Mouse (Mus musculus): Measurements from ENCODE around the gene Paqr7. TPM values are rescaled to one million over a fixed set of nuclear protein-coding genes. Genes with fewer than 3 reads are reported as not detected.

The Paqr7 gene
- polyA plus RNA-seq, 2 experiments from 2014 or later: 21.3 to 56.0 TPM

DNA sequence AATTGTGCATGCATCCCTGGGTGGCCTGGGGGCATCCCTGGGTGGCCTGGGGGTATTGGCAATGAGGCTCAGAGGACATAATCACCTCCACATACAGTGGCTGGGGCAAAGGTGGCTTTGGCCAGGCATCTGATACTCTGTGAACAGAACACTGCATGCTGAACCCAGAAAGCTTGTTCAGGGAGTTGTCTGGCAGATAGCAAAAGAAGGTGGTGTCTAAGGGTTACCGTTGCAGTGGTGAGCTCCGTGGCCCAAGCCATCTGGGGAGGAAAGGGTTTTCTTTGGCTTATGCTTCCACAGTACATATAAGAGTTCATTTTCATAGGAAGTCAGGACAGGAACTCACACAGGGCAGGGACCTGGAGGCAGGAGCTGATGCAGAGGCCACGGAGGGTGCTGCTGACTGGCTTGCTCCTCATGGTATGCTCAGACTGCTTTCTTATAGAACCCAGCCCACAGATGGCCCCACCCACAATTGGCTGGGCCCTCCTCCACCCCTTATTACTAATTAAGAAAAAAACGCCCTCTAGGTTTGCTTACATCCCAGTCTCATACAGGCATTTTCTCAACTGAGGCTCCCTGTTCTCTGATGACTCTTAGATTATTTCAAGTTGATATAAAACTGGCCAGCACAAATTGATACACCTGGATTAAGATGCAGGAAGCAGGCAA lies 7.3 kb downstream of the Paqr7 start:
- ATAC-seq: no peak

DNA sequence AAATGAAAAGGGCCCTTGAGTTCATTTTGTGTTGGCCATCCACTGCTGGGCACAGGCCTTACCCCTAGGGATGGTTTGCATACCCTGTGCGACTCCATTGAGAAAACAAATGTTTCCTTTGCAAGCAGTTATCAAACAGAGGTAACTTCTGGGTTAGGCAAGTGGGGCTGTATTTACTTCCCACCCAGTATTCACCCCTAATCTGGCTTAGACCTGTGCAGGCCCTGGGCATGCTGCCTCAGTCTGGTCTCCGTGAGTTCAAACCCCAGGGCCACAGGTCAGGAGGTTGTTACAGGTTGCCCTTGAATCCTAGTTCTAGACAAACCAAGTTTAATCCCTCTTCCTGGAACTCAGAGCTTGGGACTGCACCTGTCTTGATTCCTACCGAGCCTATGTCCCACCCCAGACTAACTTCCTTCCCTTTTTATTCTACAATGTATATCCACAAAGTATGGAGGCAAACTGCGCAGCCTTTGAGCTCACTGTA lies 8.8 kb downstream of the Paqr7 start:
- no peak for ATAC-seq

DNA sequence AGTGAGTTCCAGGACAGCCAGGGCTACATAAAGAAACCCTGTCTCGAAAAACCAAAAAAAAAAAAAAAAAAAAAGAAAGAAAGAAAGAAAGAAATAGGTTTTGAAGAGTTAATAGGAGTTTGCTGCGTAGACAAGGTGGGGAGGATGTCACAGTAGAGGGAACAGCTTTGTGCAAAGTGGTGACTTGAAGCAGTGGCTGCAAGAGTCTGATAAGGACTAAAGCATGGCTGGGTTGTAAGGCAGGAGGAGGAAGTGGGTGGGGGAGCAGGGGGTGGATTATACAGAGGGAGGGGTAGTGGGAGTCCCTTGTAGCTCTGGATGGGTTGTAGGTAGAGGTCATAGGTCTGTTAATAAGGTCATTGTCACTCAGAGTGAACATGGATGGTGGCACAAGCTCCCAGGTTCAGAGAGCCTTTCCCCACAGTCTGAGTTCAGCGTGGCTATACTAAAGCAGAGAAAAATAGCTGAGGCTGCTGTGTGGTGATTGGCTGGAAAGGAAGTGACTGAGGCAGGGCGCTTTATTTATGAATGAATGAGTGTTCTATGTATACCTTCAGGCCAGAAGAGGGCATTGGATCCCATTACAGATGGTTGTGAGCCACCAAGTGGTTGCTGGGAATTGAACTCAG lies 9.6 kb downstream of the Paqr7 start:
- ATAC-seq: no peak

DNA sequence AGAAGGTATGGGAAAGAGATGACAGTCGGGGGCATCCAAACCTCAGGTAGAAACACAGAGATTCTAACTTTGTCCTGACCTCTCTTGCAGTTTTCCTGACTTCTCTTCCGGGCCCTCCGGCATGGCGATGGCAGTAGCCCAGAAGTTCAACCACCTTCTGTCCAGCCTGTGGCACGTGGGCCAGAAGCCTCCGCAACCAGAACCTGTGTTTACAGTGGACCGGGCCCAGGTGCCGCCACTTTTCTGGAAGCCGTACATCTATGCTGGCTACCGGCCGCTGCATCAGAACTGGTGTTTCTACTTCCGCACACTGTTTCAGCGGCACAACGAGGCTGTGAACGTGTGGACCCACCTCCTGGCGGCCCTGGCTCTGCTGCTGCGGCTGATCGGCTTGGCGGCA lies 10.2 kb downstream of the Paqr7 start:
- no peak for ATAC-seq

DNA sequence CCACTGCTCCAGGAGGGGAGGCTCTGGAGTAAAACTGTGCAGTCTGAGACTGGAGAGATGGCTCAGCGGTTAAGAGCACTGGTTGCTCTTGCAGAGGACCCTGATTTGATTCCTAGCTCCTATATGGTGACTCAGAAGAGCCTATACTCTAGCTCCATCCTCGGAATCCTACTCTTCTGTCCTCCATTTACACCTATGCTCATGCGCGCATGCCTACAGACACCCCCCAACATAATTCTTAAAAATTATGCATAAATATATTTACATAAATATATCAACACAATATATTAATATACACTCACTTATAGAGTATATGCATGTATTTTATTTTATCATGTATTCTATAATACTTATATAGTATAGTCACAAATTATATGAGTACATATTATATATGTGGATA lies 13.9 kb downstream of the Paqr7 start:
- no peak for ATAC-seq

DNA sequence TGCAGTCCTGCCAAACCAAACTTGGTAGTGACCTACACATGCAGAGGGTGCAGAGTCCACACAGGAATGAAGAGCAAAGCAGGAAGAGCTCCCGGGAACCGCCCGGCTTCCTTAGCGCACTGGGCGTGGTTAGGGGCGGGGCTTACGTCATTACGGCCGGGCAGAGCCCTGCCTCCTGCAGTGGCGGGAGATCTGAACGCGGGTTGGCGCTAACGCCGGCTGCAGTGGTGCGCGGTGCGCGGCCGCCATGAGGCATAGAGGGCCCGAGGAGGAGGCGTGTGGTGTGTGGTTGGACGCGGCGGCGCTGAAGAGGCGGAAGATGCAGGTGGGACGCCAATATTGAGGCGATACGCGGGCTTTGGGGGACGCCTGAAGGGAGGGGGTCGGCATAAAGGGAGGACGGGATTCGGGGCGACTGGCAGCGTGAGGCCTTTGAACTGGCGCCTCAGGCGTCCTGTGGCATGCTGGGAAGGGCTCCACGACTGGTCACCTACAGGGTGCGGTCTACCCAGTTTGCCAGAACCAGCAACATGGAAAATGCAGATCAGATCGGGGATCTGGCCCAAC lies 14.4 kb downstream of the Paqr7 start, which contains the start of gene Aunip:
Aunip (plus strand) TSS at position 155 of the 567 bp plus-strand sequence.
- peak; percentile 99 for ATAC-seq

DNA sequence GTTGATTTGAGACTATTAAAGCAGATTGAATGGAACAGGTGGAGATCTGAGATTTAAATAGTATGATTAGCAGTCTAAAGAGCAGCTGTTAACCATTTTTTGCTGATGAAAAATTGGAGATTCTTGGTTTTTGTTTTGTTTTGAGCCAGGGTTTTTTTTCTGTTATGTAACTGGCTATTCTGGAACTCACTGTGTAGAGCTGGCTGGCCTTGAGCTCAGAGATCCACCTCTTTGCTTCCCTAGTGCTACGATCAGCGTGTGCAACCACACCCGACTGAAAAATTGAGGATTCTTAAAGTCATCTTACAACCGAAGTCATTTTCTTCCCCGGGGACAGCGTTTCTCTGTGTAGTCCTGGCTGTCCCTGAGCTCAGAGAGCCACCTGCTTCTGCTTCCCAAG lies 15.2 kb downstream of the Paqr7 start:
- no peak for ATAC-seq

DNA sequence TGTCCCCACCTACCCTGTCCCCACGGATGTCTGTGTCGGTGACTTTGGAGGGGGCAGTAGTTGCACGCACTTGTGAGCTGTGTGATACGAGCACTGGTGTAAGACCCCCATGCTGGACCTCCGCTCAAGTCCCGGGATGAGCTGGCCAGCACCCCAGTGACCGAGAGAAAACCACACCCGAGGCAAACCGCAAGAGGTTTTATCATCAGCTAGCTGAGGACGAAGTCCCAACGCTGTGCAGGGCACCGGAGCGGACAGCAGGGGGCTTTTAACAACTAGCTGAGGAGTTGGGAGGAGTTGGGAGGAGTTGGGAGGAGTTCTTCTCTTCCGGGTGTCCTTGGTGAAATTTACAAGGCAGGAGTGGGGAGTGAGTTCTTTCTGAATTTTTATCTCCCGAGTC lies 16.3 kb downstream of the Paqr7 start:
- ATAC-seq: no peak

DNA sequence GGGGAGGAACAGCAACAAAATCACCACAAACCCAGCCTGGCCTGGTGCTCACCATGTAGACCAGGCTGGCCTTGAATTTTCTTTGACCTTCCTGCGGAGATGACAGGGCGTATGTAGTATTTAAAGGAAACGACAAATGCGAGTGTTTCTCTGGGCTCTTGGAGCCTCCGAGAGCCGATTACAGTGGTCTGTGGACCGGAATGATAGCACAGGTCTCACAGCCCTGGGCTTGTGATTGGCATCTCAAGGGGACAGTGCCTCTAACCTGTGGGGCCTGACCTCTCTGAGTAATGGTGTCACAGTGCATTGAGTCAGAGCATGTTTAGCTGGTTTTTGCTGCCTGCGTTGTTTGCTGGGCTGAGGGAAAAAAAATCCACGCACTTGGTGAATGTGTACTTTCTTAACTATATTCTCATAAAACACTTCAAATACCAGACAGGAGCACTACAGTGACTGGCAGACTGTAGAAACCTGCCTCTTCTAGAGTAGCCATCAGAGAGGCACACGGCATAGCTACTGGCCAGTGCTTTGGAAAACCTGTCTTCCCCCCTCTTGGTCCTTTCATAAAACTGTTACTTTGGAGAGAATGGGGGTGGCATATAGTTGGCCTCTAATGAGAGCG lies 17.9 kb downstream of the Paqr7 start:
- ATAC-seq: no peak

DNA sequence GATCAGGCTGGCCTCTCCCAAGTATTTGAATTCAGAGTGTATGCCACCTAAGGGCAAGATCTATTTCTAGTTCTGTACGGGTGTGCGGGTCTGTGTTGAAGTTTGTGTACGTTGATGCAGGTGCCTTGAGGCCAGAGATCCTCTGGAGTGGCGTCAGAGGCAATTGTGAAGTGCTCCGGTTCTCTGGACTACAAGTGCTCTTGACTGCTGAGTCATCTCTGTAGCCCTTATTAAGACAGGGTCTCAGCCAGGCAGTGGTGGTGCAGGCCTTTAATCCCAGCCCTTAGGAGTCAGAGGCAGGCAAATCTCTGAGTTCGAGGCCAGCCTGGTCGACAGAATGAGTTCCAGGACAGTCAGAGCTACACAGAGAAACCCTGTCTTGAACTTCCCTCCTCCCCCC lies 19.1 kb downstream of the Paqr7 start:
- no peak for ATAC-seq

DNA sequence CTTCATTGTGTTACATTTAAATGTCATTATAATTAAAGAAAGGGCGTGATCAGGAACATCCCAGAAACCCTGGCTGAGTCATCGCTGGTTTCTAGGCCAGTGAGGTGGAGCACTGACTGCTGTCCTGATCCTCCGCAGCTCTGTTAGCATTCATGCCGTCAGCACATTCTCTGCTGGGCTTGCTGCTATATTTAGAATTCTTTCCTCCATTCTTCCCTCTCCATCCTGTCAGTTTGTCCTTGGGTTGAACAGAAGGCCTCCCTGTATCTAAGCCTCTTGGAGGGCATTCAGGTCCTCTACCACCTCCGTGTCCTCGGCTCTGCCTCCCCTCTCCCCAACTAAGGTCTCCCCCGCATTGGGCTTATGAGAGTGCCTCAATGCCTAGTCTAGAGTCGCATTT lies 20.5 kb downstream of the Paqr7 start:
- no peak for ATAC-seq

DNA sequence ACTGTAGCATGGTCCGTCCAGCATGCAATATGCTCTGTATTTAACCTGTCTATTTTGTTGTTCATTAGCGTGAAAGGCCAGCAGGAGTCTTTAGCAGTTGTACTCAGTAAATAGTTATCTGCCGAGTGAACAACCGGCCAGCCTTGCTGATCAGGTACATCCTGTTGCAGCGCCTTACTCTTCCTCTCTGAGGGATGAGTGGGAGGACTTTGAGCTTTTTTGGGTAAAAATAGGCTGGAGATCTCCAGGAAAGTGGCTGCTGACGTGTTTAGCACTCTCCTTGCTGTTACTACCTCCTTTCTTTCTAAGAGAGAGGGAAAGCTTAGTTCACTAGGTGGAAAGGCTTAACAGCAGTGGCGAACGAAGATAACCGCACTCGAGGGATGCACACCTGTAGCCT lies 21.2 kb downstream of the Paqr7 start:
- ATAC-seq: no peak

DNA sequence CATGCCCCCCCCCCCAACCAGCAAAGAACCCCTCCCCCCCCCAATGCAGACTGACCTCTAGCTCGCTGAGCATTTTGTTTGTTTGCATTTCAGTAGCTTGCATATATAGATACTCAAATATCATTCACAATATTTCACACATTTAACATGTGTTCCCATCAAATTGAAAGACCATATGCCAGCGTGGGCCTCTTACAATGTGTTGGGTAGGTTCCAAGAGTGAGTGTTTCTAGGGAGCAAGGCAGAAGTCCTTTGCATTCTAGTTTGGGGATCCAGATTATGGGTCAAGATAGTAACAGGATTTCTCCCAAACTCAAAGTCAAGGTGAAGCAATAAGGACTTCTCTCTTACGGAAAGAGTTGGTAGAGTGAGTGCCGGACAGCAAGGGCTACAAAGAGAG lies 22.0 kb downstream of the Paqr7 start:
- no peak for ATAC-seq

DNA sequence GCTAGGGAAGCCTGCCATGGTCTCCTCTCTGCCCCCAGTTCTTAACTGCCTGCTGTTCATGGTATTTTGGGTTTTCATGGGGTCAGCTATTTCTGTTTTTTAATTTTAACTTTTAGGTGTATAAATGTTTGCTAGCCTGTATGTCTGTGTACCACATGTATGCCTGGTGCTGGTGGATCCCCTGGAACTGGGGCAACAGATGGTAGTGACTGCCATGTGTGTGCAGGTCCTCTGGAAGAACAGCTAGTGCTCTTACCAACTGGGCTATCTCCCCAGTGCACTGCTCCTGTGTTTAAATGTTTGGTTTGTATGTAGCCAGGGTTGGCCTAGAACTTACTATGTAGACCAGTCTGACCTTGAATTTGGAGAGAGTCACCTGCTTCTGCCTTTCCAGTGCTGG lies 22.8 kb downstream of the Paqr7 start:
- ATAC-seq: no peak

DNA sequence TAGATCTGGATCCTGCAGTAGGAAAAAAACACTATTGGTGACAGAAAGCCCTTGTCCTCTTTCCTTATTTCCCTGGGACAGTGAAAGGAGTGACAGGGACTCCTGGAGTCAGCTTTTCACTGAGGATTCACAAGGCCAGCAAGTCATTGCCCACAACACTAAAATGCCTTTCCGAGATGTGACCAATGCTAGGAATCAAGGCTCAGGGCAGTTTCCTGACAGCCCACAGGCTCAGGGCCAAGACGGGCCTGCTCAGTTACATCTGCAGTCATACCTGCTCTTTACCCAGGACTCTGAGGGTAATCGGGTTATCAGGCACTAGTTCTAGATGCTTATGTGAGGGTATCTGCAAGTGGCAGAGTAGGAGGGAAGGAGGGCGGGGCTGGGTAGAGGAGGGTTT lies 26.9 kb downstream of the Paqr7 start:
- ATAC-seq: no peak

DNA sequence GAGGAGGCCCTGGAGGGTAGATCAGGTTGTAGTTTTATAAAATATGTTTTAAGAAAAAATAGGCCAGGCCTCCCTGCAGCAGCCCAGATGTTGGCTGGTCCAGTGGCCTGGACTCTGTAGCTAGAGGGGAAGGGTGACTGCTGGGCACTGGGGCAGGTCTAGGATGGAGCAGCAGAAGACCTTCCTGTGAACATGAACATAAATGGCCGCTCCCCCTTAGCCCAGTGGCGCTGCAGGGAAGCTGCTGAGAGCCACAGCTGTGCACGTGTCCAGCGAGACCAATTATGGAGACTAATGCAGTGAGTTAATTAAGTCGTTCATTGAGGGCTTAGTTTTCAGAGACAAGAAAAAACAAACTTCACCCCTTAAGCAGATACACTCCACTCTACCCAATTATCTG lies 29.3 kb downstream of the Paqr7 start:
- ATAC-seq: no peak

DNA sequence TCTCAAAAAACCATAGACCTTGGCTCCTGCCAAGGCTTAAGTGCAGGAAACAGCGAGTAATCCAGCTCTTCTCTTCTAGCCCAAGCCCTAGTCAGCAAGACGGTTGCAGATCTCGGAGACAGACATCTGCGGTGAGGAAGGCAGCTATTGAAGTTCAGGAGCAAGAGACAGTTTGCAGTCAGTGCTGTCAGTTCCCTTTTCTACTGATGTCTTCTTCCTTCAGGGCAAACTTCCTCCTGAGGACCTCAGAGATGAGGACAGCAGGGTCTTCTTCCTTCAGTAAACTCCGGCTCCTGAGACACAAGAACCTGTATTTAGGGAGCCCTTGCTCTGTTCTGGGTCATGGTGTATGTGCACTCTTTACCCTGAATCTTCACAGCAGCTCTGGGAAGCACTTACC lies 29.7 kb downstream of the Paqr7 start:
- ATAC-seq: no peak

DNA sequence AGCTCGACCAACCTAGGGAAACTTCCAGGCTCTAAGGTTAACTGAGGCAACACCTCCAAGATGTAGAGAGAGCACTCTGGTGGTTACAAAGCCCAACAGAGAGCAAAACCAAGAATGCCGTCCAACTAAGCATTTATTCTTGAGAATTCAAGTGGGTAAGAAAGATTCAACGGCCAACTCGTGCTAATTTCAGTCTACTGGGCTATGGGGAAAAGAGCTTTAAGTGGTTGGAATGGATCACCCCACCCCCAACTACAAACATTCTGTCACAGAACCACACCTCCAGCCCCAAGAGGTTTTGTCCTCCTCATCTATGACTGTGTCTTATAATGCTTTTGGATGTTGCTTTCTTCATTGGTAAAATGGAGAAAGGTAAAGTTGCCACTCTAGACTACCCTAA lies 36.4 kb downstream of the Paqr7 start:
- no peak for ATAC-seq

DNA sequence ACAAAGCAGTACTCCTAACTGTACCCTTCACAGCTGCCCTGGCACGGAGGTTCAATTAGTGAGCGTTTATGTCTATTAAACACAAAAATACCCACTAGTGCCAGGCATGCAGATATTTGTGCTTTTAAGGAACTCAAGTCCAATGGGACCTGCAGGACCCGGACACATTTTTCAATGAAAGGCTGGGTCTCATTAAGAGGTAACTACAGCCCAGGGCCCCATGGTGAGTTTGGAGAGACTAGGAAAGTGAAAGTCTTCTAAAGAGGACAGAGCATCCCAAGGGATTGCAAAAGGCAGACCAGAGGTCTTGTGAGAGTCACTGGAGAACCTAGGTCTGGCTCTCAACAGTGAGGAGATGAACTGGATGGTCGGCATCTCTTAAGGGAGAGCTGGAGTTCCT lies 36.9 kb downstream of the Paqr7 start:
- no peak for ATAC-seq

DNA sequence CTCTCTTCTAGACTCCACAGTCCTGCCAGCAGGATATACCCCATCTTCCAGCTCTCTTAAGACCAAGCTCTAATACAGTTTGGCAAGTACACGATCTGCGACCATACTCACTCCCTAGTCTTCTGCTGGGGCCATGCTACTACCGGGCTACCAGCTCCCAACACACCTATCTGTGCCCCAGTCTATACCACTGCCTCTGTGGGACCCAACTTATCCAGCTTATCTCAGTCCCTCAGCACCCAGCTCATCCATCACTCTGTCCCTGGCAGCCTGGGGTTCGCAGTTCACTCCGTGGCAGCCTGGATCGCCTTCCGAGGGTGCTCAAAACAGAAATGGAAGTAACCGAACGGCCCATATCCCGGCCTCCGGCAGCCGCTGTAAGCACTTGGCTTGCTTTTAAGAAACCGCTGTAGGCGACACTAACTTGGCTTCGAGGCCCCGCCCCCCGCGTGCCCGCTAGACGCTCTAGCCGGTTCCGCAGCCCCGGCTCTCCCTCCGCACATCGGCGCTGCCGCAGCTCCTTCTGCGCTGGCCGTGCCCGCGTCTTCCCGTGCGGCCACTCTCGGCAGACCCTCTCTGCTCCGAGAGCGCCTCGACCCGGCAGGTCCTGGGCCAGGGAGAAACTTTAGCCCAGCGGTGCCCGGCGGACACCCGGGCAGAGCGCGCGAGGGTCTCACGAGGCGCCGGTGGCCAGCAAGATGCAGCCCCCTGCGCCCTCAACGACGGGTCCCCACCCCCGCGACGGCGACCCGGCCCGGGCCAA lies 37.8 kb downstream of the Paqr7 start:
- ATAC-seq: peak; percentile 58

DNA sequence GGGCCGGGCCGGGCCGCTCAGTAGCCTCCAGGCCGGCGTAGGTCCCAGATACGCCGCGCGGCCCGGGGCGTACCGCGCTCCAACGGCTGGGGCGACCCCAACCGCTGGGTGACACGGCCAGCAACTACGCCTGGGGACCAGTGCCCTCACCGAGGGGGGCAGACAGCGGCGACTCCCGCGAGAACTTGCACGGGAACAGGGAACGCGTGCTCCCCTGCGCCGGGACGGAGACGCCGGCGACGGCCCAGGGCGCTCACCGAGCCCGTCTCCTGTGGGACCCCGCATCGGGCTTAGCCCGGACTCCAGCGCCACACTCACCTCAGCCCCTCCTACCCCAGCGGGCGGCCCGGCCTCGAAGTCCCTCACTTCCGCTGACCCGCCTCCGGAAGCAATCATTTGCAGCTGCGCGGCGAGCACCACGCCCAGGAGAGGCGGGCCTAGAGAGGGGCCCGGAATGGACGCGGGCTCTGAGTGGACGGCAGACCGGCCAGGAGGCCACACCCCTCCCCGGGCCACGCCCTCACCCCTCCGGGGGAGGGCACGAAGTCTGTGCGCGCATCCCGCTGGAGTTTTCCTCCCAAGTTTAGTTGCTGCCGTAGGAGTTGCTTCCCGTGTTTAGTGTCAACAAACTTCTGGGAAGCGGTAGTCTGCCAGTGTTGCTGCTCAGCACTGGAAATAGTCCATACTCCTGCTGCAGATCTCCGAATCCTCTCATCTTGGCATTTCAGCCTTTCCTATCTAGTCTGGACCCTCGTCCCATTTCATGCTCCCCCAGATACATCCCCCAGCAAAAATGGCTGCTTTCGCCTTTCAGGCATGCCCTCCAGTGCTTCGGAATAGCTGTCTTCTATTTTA lies 38.7 kb downstream of the Paqr7 start, which contains the start of gene Mtfr1l:
Mtfr1l (minus strand) TSS at position 456 of the 855 bp plus-strand sequence.
- peak; percentile 95 for ATAC-seq

DNA sequence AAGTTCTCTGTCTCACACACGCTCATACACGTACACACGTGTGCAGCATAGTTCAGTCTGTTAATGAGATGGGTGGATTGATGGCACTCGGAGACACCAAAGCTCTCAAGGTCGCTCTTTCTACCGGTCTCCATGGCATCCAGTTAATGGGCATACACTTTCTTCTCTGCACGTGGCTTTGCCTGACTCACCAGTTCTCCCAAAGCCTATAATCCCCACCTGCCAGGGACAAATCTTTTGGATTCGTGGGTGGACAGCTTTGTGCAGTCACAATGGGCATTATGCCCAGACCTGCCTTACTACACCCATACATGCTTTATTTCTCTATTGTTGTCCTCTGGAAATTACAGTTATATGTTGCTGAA lies 39.3 kb downstream of the Paqr7 start:
- peak; percentile 24 for ATAC-seq
